Mouse (Mus musculus): Measurements from ENCODE around the gene Stx8. TPM values are rescaled to one million over a fixed set of nuclear protein-coding genes. Genes with fewer than 3 reads are reported as not detected.

The Stx8 gene
- polyA plus RNA-seq, 1 experiment from 2014 or later, result 71.0 TPM

DNA sequence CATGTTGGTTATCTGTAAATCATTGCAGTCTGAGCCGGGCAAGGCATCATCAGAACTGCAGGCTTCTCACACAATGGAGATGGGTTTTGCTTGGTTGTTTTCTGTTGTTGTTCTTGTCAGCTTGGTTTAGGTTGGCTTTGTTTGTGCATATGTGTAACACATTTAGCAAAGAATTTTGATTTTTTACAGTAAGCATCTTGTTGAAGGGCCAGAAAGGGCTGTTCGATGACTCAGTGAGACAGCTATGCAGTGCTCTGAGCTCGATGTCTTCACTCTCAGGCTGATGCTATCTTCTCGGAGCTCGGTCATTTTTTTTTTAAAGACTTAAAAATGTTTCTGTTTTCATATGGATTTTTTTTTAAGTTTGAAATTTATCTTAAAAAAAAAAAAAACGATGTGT is 117.6 kb downstream of the Stx8 start:
- H3K9ac ChIP-seq (ENCODE audit: low read length), result no peak overlapping the region
- H3K4me1 ChIP-seq (replicated peaks; ENCODE audit: control insufficient read depth, insufficient read depth), result no peaks in the 10 kb centered on the region
- no peak for TF ChIP-seq EP300 (optimal IDR thresholded peaks at IDR 0.05)
- no peak for TF ChIP-seq CTCF (IDR thresholded peaks at IDR 0.05; ENCODE audit: low read depth)
- no peak overlapping the region for H3K4me2 ChIP-seq (replicated peaks; ENCODE audit: low read depth)
- DNase-seq (ENCODE audit: low spot score) (no peak), ATAC-seq (ENCODE audit: low FRiP score, low TSS enrichment) (no peak)
- no peak overlapping the region for H3K4me3 ChIP-seq (ENCODE audit: low read depth, low read length)
- H3K27me3 ChIP-seq (ENCODE audit: control insufficient read depth, insufficient read depth, low read length), result no peaks in the 10 kb centered on the region
- H3K27ac ChIP-seq (replicated peaks), result no peak overlapping the region
- WGBS, result 52% methylated on average over 6 of the region's 6 CpGs
- H3K36me3 ChIP-seq (ENCODE audit: control insufficient read depth, insufficient read depth, low read length), result no peaks in the 10 kb centered on the region
- no peaks in the 10 kb centered on the region for H3K9me3 ChIP-seq (ENCODE audit: control insufficient read depth, low read length)

DNA sequence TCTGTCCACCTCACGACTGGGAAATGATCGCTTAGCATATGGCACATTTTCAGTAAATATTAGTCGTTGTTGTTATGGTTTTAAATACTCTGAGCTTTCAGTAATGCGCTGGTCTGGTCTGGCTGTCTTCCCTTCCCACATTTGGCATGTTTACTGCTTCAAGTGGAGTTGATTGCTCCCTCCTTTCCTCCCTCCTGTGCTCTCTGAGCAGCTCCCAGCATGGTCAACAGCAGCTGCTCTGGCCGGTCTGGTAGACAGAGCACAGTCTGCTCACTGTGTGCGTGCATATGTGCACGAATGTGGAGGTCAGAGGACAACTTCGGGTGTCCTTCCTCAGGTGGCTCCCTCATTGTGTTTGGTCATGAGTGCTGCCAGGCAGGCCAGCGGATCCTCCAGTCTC is 120.2 kb downstream of the Stx8 start:
- DNase-seq (ENCODE audit: low spot score) (no peak), ATAC-seq (ENCODE audit: low FRiP score, low TSS enrichment) (no peak; the same call in 1 of the 2 replicates)
- Histone ChIP-seq H3K27me3 (ENCODE audit: control insufficient read depth, insufficient read depth, low read length) (no peaks in the 10 kb centered on the region), H3K4me2 (replicated peaks; ENCODE audit: low read depth) (no peak overlapping the region), H3K36me3 (ENCODE audit: control insufficient read depth, insufficient read depth, low read length) (no peaks in the 10 kb centered on the region), H3K27ac (replicated peaks) (peak overlapping the region; percentile 6; the same call in 1 of the 2 replicates), H3K4me1 (replicated peaks; ENCODE audit: control insufficient read depth, insufficient read depth) (no peaks in the 10 kb centered on the region), H3K9ac (ENCODE audit: low read length) (no peak overlapping the region), H3K4me3 (ENCODE audit: low read depth, low read length) (no peak overlapping the region), H3K9me3 (ENCODE audit: control insufficient read depth, low read length) (no peaks in the 10 kb centered on the region)
- no peak for TF ChIP-seq EP300 (optimal IDR thresholded peaks at IDR 0.05)
- no peak for TF ChIP-seq CTCF (IDR thresholded peaks at IDR 0.05; ENCODE audit: low read depth)
- WGBS, result 42% methylated on average over 9 of the region's 9 CpGs

DNA sequence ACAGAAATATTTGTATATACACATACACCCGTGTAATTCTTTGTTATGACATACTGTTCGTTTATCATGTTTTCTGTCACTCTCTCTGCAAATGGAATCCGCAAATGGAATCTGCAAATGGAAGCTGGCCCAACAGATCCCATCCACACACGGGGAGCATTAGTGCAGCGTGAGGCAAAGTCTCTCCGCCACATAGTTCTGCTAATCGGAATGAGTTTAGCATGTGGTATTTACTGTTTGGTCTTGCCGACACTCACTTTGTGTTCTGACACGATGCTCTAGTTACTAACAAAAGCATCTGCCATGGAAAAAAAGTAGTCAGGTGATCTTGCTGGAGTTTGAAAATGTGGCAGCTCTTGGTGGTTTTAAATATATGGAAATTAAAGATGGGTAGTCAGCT is 123.4 kb downstream of the Stx8 start:
- no peaks in the 10 kb centered on the region for H3K27me3 ChIP-seq (ENCODE audit: control insufficient read depth, insufficient read depth, low read length)
- no peak overlapping the region for H3K4me2 ChIP-seq (replicated peaks; ENCODE audit: low read depth)
- H3K9me3 ChIP-seq (ENCODE audit: control insufficient read depth, low read length), result no peaks in the 10 kb centered on the region
- H3K4me1 ChIP-seq (replicated peaks; ENCODE audit: control insufficient read depth, insufficient read depth), result no peaks in the 10 kb centered on the region
- no peak overlapping the region for H3K9ac ChIP-seq (ENCODE audit: low read length)
- 37% methylated on average over 9 of the region's 9 CpGs for WGBS
- H3K4me3 ChIP-seq (ENCODE audit: low read depth, low read length), result no peak overlapping the region
- H3K27ac ChIP-seq (replicated peaks), result 0 out of 2 replicates have a peak overlapping the region, but pooled peaks have one; percentile 13
- DNase-seq (ENCODE audit: low spot score), result no peak
- TF ChIP-seq CTCF (IDR thresholded peaks at IDR 0.05; ENCODE audit: low read depth) (no peak), EP300 (optimal IDR thresholded peaks at IDR 0.05) (no peak)
- no peak for ATAC-seq (ENCODE audit: low FRiP score, low TSS enrichment)
- no peaks in the 10 kb centered on the region for H3K36me3 ChIP-seq (ENCODE audit: control insufficient read depth, insufficient read depth, low read length)

DNA sequence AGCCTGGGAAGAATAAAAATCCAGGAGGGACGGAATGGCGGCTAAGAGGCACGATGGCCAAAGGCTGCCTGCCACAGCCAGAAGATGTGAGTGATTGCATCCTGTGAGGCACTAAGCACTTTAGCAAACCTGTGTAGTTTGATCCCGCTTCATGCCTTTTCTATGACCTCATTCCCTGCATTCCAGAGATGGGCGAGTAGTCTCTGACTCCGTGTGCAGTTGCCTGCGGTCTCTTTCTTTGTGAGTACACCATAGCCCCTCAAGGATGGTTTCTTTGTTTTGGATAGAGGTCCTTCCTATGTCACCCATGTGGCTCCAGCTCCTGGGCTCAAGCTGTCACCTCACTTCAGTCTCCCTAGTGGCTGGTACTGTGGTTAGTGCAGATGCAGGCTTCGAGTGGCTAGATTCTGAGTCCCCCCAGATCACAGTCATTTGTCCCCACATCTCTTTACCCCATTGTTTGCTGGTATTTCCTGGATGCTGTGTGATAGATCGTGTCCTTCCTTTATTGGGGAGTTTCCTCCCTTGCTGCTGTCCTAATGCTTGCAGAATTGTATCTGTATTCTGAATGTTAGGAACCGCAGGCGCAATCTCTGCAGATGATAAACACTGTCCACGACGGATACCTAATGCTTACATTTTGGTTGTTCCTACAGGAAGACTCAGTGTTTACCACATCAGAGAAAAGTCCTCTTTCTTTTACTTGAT is 124.0 kb downstream of the Stx8 start:
- H3K36me3 ChIP-seq (ENCODE audit: control insufficient read depth, insufficient read depth, low read length), result no peaks in the 10 kb centered on the region
- no peak overlapping the region for H3K9ac ChIP-seq (ENCODE audit: low read length)
- no peak for DNase-seq (ENCODE audit: low spot score)
- 33% methylated on average over 13 of the region's 13 CpGs for WGBS
- H3K27me3 ChIP-seq (ENCODE audit: control insufficient read depth, insufficient read depth, low read length), result no peaks in the 10 kb centered on the region
- no peak overlapping the region for H3K4me2 ChIP-seq (replicated peaks; ENCODE audit: low read depth)
- H3K4me1 ChIP-seq (replicated peaks; ENCODE audit: control insufficient read depth, insufficient read depth), result no peaks in the 10 kb centered on the region
- H3K4me3 ChIP-seq (ENCODE audit: low read depth, low read length), result no peak overlapping the region
- TF ChIP-seq EP300 (optimal IDR thresholded peaks at IDR 0.05), result no peak
- TF ChIP-seq CTCF (IDR thresholded peaks at IDR 0.05; ENCODE audit: low read depth), result no peak
- H3K9me3 ChIP-seq (ENCODE audit: control insufficient read depth, low read length), result no peaks in the 10 kb centered on the region
- peak; percentile 64; the same call in 1 of the 2 replicates for ATAC-seq (ENCODE audit: low FRiP score, low TSS enrichment)
- H3K27ac ChIP-seq (replicated peaks), result 0 out of 2 replicates have a peak overlapping the region, but pooled peaks have one; percentile 13

DNA sequence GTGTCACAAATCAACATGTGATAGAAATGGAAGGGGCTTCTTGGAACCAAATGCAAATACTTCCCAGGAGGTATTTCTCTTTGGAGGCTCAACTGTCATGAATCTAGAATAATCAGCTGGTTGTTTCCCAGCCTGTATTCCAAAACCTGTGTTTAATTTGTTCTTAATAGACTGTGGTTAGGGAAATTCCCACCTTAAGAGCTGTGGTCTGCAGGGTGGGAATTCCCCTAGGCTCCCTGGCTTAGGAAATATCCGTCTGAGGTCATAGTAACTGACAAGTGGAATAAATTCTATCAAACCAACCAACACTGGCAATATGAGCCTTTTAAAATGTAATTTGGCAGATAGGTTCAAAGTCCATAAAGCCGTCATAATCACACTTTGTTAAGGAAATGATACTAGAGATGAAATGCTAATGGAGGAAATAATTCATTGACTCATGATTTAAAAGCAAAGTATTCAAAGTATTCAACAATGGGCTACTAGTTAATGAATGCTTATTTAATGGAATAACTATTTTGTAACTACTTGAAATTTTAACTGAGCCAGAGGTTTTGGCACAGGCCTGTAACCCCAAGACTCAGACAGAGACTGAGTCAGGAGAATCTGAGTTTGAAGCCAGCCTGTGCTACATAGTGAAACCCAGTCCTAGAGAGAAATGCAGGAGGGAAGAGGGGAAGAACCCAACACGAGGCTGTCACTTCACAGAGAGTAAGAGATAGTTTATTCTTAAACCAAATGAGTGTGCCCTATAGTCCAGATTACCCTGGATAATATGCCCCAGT is 126.2 kb downstream of the Stx8 start:
- no peak for DNase-seq (ENCODE audit: low spot score)

DNA sequence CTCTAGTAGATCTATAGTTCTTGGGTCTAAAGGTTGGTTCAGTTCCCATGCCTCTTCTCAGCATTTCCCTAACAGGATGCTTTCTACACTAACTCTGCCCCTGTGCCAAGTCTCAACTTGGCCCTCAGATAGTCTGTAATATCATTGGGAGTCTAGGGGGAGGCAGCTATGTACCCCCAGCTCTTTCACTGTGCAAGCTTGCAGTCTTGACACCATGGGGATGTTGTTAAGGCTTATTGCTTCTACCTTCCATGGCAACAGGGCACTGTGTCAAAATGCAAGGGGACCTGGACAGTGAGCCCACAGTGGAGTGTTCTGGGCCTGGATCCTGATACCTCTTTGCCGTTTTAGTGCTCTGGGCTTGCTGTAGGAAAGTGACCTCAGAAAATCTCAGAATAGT is 135.6 kb downstream of the Stx8 start:
- no peak for DNase-seq (ENCODE audit: low spot score)
- no peak for TF ChIP-seq EP300 (optimal IDR thresholded peaks at IDR 0.05)
- no peak for TF ChIP-seq CTCF (IDR thresholded peaks at IDR 0.05; ENCODE audit: low read depth)
- H3K27ac ChIP-seq (replicated peaks), result no peak overlapping the region
- no peaks in the 10 kb centered on the region for H3K36me3 ChIP-seq (ENCODE audit: control insufficient read depth, insufficient read depth, low read length)
- H3K9me3 ChIP-seq (ENCODE audit: control insufficient read depth, low read length), result no peaks in the 10 kb centered on the region
- ATAC-seq (ENCODE audit: low FRiP score, low TSS enrichment), result no peak
- H3K9ac ChIP-seq (ENCODE audit: low read length), result no peak overlapping the region
- H3K4me2 ChIP-seq (replicated peaks; ENCODE audit: low read depth), result no peak overlapping the region
- no peaks in the 10 kb centered on the region for H3K27me3 ChIP-seq (ENCODE audit: control insufficient read depth, insufficient read depth, low read length)
- H3K4me1 ChIP-seq (replicated peaks; ENCODE audit: control insufficient read depth, insufficient read depth), result no peaks in the 10 kb centered on the region
- 100% methylated on average over 1 of the region's 1 CpGs for WGBS
- H3K4me3 ChIP-seq (ENCODE audit: low read depth, low read length), result no peak overlapping the region

More for the DNA sequence above, 126.2 kb downstream of the Stx8 start:
- no peaks in the 10 kb centered on the region for H3K27me3 ChIP-seq (ENCODE audit: control insufficient read depth, insufficient read depth, low read length)
- ATAC-seq (ENCODE audit: low FRiP score, low TSS enrichment), result no peak
- no peaks in the 10 kb centered on the region for H3K36me3 ChIP-seq (ENCODE audit: control insufficient read depth, insufficient read depth, low read length)
- WGBS, result 53% methylated on average over 3 of the region's 3 CpGs
- no peak for TF ChIP-seq EP300 (optimal IDR thresholded peaks at IDR 0.05)
- TF ChIP-seq CTCF (IDR thresholded peaks at IDR 0.05; ENCODE audit: low read depth), result no peak
- no peak overlapping the region for H3K4me2 ChIP-seq (replicated peaks; ENCODE audit: low read depth)
- H3K4me1 ChIP-seq (replicated peaks; ENCODE audit: control insufficient read depth, insufficient read depth), result no peaks in the 10 kb centered on the region
- H3K27ac ChIP-seq (replicated peaks), result no peak overlapping the region
- H3K4me3 ChIP-seq (ENCODE audit: low read depth, low read length), result no peak overlapping the region
- no peak overlapping the region for H3K9ac ChIP-seq (ENCODE audit: low read length)
- H3K9me3 ChIP-seq (ENCODE audit: control insufficient read depth, low read length), result no peaks in the 10 kb centered on the region

Data from stomach, postnatal 0 days (tissue).